Mouse (Mus musculus): ENCODE measurements around the gene Tagln.

DNA sequence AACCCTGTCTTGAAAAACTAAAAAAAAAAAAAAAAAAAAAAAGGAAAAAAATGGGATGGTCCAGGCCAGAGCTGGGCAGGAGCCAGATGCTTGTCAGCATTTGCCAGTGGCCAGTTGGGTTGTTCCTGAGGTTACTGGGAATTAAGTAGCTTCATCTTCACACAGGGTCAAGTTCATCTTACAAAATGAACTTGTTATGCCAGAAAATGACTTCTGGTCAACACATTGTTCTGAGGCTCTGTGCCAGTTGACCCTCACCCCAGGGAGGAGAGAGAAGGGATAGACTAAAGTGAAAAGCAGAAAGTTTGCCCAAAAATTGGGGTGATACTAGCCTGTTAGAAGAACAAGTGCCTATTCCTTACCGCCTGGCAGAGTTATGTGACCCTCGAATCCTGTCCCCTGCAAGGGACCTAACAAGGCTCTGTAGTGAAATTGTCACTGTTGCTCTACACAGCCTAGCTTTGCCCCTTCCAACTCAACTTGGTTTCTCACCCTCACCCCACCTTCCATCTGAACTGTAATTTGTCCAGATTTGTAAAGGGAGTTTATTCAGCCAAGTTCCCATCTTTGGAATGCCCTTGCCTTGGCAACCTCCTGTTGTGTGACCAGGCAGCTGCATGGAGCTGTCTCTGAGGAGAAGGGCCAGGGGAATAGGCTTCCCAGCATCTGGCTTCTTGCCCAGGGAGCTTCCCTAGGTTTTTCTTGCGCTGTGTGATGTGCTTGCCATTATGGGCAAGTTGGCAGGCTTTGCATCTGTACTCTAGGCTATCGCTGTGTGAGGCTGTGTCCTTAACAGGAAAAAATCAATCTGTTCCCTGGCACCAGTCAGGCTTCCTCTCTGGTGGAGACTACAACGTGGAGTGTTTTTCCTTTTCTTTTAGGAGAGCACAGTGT is 18.6 kb downstream of the Tagln start:
- TF ChIP-seq POLR2A (IDR thresholded peaks at IDR 0.05; ENCODE audit: insufficient read depth, low read length) (no peak), CTCF (IDR thresholded peaks at IDR 0.05; ENCODE audit: low read depth, low read length) (no peak)
